Mouse (Mus musculus): ENCODE measurements at regions not wholly inside any gene's neighbourhood (a gene's known extent, or its start where the extent isn't known, plus 50 kb on each side); places are given as distances from the start of the nearest gene placed in this dataset.

- Histone ChIP-seq H3K4me3 (replicated peaks; ENCODE audit: control insufficient read depth, low read depth, low read length) (no peak overlapping the region), H3K27ac (ENCODE audit: control insufficient read depth, insufficient read depth, low read depth, low read length, poor library complexity) (no peak overlapping the region), H3K4me1 (ENCODE audit: control insufficient read depth, insufficient read depth, low read length) (no peaks in the 10 kb centered on the region)
- 74% methylated on average over 8 of the region's 8 CpGs for WGBS
- TF ChIP-seq CTCF (IDR thresholded peaks at IDR 0.05; ENCODE audit: control insufficient read depth, insufficient read depth, low read length), result no peak
- no peak for TF ChIP-seq POLR2A (IDR thresholded peaks at IDR 0.05; ENCODE audit: borderline replicate concordance, control insufficient read depth, low read depth, low read length)
These were observed 463.8 kb upstream of the Zeb2 start for GRCm38 (mm10) chr2:45580838-45581548.

DNA sequence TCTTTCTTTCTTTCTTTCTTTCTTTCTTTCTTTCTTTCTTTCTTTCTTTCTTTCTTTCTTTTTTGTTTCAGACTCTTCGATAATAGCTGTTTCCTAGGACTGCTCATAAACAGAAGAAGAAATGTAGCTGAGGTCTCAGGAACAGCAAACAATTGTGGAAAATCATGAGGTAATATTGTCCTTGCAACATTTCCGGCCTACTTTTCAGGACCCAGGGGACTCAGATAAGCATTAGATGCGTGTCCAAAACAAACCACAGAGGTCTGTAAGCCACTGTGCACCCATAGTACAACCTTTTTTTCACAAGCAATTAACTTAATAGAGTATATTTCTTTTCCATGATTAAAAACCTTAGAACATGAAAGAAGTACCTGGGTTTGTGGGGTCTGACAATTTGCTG lies 455.7 kb upstream of the Zeb2 start:
- Histone ChIP-seq H3K4me1 (ENCODE audit: control insufficient read depth, insufficient read depth, low read length) (no peaks in the 10 kb centered on the region), H3K27ac (ENCODE audit: control insufficient read depth, insufficient read depth, low read depth, low read length, poor library complexity) (no peak overlapping the region), H3K4me3 (replicated peaks; ENCODE audit: control insufficient read depth, low read depth, low read length) (no peak overlapping the region)
- WGBS, result 58% methylated on average over 3 of the region's 3 CpGs
- no peak for TF ChIP-seq CTCF (IDR thresholded peaks at IDR 0.05; ENCODE audit: control insufficient read depth, insufficient read depth, low read length)
- TF ChIP-seq POLR2A (IDR thresholded peaks at IDR 0.05; ENCODE audit: borderline replicate concordance, control insufficient read depth, low read depth, low read length), result no peak

DNA sequence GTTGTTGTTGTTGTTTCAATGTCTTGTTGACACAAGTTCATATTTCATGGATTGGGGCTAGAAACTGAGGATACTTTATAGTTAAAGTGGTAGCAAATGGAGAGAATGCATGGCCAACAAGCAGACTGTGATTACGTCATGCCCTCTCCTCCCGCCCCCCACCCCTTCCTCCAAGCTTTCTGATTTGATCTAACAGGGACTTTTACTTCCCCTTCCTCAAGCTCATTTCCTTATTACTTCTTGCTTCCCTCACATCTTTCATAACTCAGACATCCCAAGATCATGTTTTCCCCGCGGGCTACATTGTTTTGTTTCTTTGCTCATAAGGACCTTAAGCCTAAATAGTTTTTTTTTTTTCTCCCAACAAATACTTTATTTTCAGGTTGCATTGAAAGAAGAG lies 437.5 kb upstream of the Zeb2 start:
- H3K27ac ChIP-seq (ENCODE audit: control insufficient read depth, insufficient read depth, low read depth, low read length, poor library complexity), result no peak overlapping the region
- 56% methylated on average over 4 of the region's 4 CpGs for WGBS
- H3K4me1 ChIP-seq (ENCODE audit: control insufficient read depth, insufficient read depth, low read length), result no peaks in the 10 kb centered on the region
- TF ChIP-seq CTCF (IDR thresholded peaks at IDR 0.05; ENCODE audit: control insufficient read depth, insufficient read depth, low read length), result no peak
- no peak for TF ChIP-seq POLR2A (IDR thresholded peaks at IDR 0.05; ENCODE audit: borderline replicate concordance, control insufficient read depth, low read depth, low read length)
- H3K4me3 ChIP-seq (replicated peaks; ENCODE audit: control insufficient read depth, low read depth, low read length), result no peak overlapping the region

DNA sequence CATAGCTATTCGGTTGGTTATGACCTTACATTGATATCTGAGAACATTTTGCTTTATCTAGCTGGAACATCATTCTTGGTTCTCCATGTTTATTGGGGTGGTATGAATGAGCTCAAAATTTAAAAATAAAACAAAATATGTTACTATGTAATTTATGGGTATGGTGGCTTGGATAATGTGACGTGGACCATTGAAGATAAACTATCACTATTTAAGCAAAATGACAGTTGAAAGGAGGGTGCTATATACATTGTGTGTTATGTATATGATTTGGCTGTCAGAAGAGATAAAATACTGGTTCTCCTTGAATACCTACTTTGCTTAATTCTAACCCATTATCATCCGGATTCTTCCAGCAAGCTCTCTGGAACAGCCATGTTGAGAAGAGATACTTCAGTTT lies 424.2 kb upstream of the Zeb2 start:
- 70% methylated on average over 3 of the region's 3 CpGs for WGBS
- Histone ChIP-seq H3K4me3 (replicated peaks; ENCODE audit: control insufficient read depth, low read depth, low read length) (no peak overlapping the region), H3K4me1 (ENCODE audit: control insufficient read depth, insufficient read depth, low read length) (no peaks in the 10 kb centered on the region), H3K27ac (ENCODE audit: control insufficient read depth, insufficient read depth, low read depth, low read length, poor library complexity) (no peak overlapping the region)
- no peak for TF ChIP-seq CTCF (IDR thresholded peaks at IDR 0.05; ENCODE audit: control insufficient read depth, insufficient read depth, low read length)
- TF ChIP-seq POLR2A (IDR thresholded peaks at IDR 0.05; ENCODE audit: borderline replicate concordance, control insufficient read depth, low read depth, low read length), result no peak

DNA sequence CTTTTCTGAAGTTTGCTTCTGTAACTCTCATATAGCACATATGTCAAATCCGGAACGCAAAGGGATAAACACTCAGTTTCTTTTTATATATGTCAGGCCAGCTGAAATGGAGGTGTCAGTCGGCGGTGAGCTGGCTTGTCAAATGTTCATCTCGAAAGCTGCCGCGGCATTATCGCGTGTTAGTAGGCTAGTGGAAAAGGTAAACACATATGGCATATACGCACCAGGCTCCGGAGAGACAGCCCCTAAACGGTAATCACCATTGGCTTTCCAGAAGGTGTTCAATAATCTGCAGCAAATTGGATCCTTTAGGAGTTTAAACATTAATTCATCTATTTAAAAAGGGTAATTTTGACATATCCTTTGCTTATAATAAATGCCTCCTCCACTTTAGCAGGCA lies 421.8 kb upstream of the Zeb2 start:
- Histone ChIP-seq H3K4me1 (ENCODE audit: control insufficient read depth, insufficient read depth, low read length) (no peaks in the 10 kb centered on the region), H3K27ac (ENCODE audit: control insufficient read depth, insufficient read depth, low read depth, low read length, poor library complexity) (no peak overlapping the region), H3K4me3 (replicated peaks; ENCODE audit: control insufficient read depth, low read depth, low read length) (no peak overlapping the region)
- WGBS, result 91% methylated on average over 12 of the region's 12 CpGs
- TF ChIP-seq CTCF (IDR thresholded peaks at IDR 0.05; ENCODE audit: control insufficient read depth, insufficient read depth, low read length) (no peak), POLR2A (IDR thresholded peaks at IDR 0.05; ENCODE audit: borderline replicate concordance, control insufficient read depth, low read depth, low read length) (no peak)

DNA sequence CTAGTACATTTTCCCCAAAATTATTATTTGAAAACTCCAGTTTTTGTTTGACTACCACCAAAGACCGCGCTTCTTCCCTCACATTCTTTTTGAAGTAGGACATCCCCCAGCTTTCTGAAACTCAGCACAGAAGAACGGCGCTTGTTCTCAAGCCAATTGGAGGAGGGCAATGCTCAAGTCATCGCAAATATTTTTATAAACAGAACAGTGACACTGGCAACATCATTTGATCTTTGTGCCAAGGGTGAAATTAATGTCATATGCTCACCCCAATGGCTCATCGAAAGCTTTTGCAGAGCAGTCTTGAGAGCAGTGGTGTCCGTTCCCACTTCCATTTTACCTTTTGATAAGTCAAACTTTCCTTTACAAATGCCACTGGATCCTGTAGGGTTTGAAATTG lies 420.5 kb upstream of the Zeb2 start:
- Histone ChIP-seq H3K4me3 (replicated peaks; ENCODE audit: control insufficient read depth, low read depth, low read length) (no peak overlapping the region), H3K27ac (ENCODE audit: control insufficient read depth, insufficient read depth, low read depth, low read length, poor library complexity) (no peak overlapping the region), H3K4me1 (ENCODE audit: control insufficient read depth, insufficient read depth, low read length) (no peaks in the 10 kb centered on the region)
- TF ChIP-seq POLR2A (IDR thresholded peaks at IDR 0.05; ENCODE audit: borderline replicate concordance, control insufficient read depth, low read depth, low read length) (no peak), CTCF (IDR thresholded peaks at IDR 0.05; ENCODE audit: control insufficient read depth, insufficient read depth, low read length) (no peak)
- WGBS, result 91% methylated on average over 7 of the region's 7 CpGs

GRCm38 (mm10) chr2:45534806-45535205 lies 417.6 kb upstream of the Zeb2 start:
- WGBS, result 45% methylated on average over 5 of the region's 5 CpGs
- Histone ChIP-seq H3K4me1 (ENCODE audit: control insufficient read depth, insufficient read depth, low read length) (no peaks in the 10 kb centered on the region), H3K27ac (ENCODE audit: control insufficient read depth, insufficient read depth, low read depth, low read length, poor library complexity) (no peak overlapping the region), H3K4me3 (replicated peaks; ENCODE audit: control insufficient read depth, low read depth, low read length) (no peak overlapping the region)
- no peak for TF ChIP-seq POLR2A (IDR thresholded peaks at IDR 0.05; ENCODE audit: borderline replicate concordance, control insufficient read depth, low read depth, low read length)
- TF ChIP-seq CTCF (IDR thresholded peaks at IDR 0.05; ENCODE audit: control insufficient read depth, insufficient read depth, low read length), result no peak

GRCm38 (mm10) chr2:45522310-45522709 lies 405.1 kb upstream of the Zeb2 start:
- no peak for TF ChIP-seq CTCF (IDR thresholded peaks at IDR 0.05; ENCODE audit: control insufficient read depth, insufficient read depth, low read length)
- TF ChIP-seq POLR2A (IDR thresholded peaks at IDR 0.05; ENCODE audit: borderline replicate concordance, control insufficient read depth, low read depth, low read length), result no peak
- WGBS, result 64% methylated on average over 5 of the region's 5 CpGs
- H3K4me1 ChIP-seq (ENCODE audit: control insufficient read depth, insufficient read depth, low read length), result no peaks in the 10 kb centered on the region
- no peak overlapping the region for H3K4me3 ChIP-seq (replicated peaks; ENCODE audit: control insufficient read depth, low read depth, low read length)
- H3K27ac ChIP-seq (ENCODE audit: control insufficient read depth, insufficient read depth, low read depth, low read length, poor library complexity), result no peak overlapping the region
